In genomic region chr10:21846366-21846765, GRCm38 (mm10) we compare ENCODE assay signal across 22 mouse cellular contexts. TPM values are rescaled to one million over a fixed set of nuclear protein-coding genes. Genes with fewer than 3 reads are reported as not detected.
DNase-seq lines count a peak whose midpoint lies in the region; ATAC-seq and TF ChIP-seq lines count a peak whose summit lies in the region.
"Had no signal": no experiment of that assay in that cellular context is flagged by ENCODE, and none has a peak within 500 bp of the region (broad histone marks: within the 10 kb centered on the region; RNA-seq: fewer than 3 reads in every experiment).

No protein-coding gene starts in this region.

- 0 out of 2 replicates have a peak, but pooled peaks cover 5% of the 10 kb centered on the region for H3K4me1 ChIP-seq in heart, embryonic 12.5 days (replicated peaks)
- H3K4me1 ChIP-seq in E14TG2a.4 (replicated peaks; ENCODE audit: low read depth, low read length) = peaks cover 99% of the 10 kb centered on the region
- H3K4me1 ChIP-seq in ES-E14 (ENCODE audit: control insufficient read depth in 2 of 2, insufficient read depth in 2 of 2, low read length in 2 of 2, poor library complexity in 1 of 2) = peaks cover 22 to 39% of the 10 kb centered on the region in 2 experiments
- no peaks in the 10 kb centered on the region for H3K4me1 ChIP-seq in stomach, embryonic 15.5 days
- H3K4me1 ChIP-seq: forebrain, embryonic 12.5 days had no signal

- TF ChIP-seq CTCF in E14TG2a.4 (conservative IDR thresholded peaks at IDR 0.05; ENCODE audit: low read length) = 0 out of 2 replicates have a peak, but pooled peaks have one; percentile 4

- peak; percentile 75 for DNase-seq in heart, adult 11 months
- DNase-seq in ES-E14 (ENCODE audit: low read depth, low spot score) = no peak
- no peak for DNase-seq in cerebellum, adult 9-11 months
- DNase-seq: adrenal gland, postnatal 10 days; cerebellum, adult 11-12 months; cerebellum, adult 9-10 months; gastrocnemius, postnatal 10 days; heart, adult 2 months; heart, postnatal 4 days; kidney, adult 11 months had no signal

- no peaks in the 10 kb centered on the region for H3K36me3 ChIP-seq in heart, embryonic 12.5 days
- H3K36me3 ChIP-seq in E14TG2a.4 (ENCODE audit: insufficient read depth, low read length) (0 out of 2 replicates have a peak, but pooled peaks cover 7% of the 10 kb centered on the region), ES-E14 (ENCODE audit: control insufficient read depth, insufficient read depth, low read length, poor library complexity, severe bottlenecking) (no peaks in the 10 kb centered on the region)
- H3K36me3 ChIP-seq in stomach, embryonic 15.5 days = no peaks in the 10 kb centered on the region
- H3K36me3 ChIP-seq: forebrain, embryonic 12.5 days; heart, embryonic 13.5 days; hindbrain, embryonic 13.5 days had no signal

- WGBS in heart, embryonic 12.5 days = 90% methylated on average over 9 of the region's 9 CpGs
- WGBS in stomach, embryonic 15.5 days = 78% methylated on average over 9 of the region's 9 CpGs

- H3K27ac ChIP-seq in heart, embryonic 12.5 days (ENCODE audit: poor library complexity, severe bottlenecking) = no peak overlapping the region
- peak overlapping the region; percentile 87; the same call in 1 of the 2 replicates for H3K27ac ChIP-seq in ES-E14 (ENCODE audit: insufficient read depth, low read depth, low read length, poor library complexity, severe bottlenecking)
- peak overlapping the region; percentile 60; the same call in 1 of the 2 replicates for H3K27ac ChIP-seq in stomach, embryonic 15.5 days
- H3K27ac ChIP-seq: forebrain, embryonic 12.5 days; heart, adult 2 months; heart, embryonic 13.5 days; hindbrain, embryonic 13.5 days; hindbrain, postnatal 0 days had no signal

- H3K9ac ChIP-seq in heart, embryonic 12.5 days = no peak overlapping the region
- peak overlapping the region; percentile 44; the same call in 1 of the 2 replicates for H3K9ac ChIP-seq in ES-E14 (ENCODE audit: insufficient read depth, low read depth, low read length, poor library complexity, severe bottlenecking)
- no peak overlapping the region for H3K9ac ChIP-seq in stomach, embryonic 15.5 days
- H3K9ac ChIP-seq: forebrain, embryonic 12.5 days; heart, embryonic 13.5 days; hindbrain, embryonic 13.5 days had no signal

- no peak overlapping the region for H3K4me2 ChIP-seq in heart, embryonic 12.5 days
- no peak overlapping the region for H3K4me2 ChIP-seq in stomach, embryonic 15.5 days
- H3K4me2 ChIP-seq: forebrain, embryonic 12.5 days; heart, embryonic 13.5 days; hindbrain, embryonic 13.5 days had no signal

- no peaks in the 10 kb centered on the region for H3K27me3 ChIP-seq in heart, embryonic 12.5 days (replicated peaks)
- no peaks in the 10 kb centered on the region for H3K27me3 ChIP-seq in E14TG2a.4 (ENCODE audit: insufficient read depth, low read length)
- H3K27me3 ChIP-seq in stomach, embryonic 15.5 days (replicated peaks) = no peaks in the 10 kb centered on the region
- H3K27me3 ChIP-seq: CH12.LX; forebrain, embryonic 12.5 days; heart, embryonic 13.5 days; hindbrain, embryonic 13.5 days; Patski had no signal

- H3K9me3 ChIP-seq in heart, embryonic 12.5 days (replicated peaks) = no peaks in the 10 kb centered on the region
- no peaks in the 10 kb centered on the region for H3K9me3 ChIP-seq in E14TG2a.4 (ENCODE audit: low read length)
- no peaks in the 10 kb centered on the region for H3K9me3 ChIP-seq in ES-E14 (ENCODE audit: control insufficient read depth, insufficient read depth, low read depth, low read length)
- no peaks in the 10 kb centered on the region for H3K9me3 ChIP-seq in stomach, embryonic 15.5 days
- H3K9me3 ChIP-seq: forebrain, embryonic 12.5 days; heart, embryonic 13.5 days; hindbrain, embryonic 13.5 days had no signal

- no peak for ATAC-seq in heart, embryonic 12.5 days (ENCODE audit: insufficient number of reproducible peaks, low FRiP score)
- no peak for ATAC-seq in stomach, embryonic 15.5 days (ENCODE audit: insufficient read depth, low FRiP score, low read depth)
- ATAC-seq in activated CD4-positive, CD25-positive, alpha-beta regulatory T cell, adult 4 months = no peak
- ATAC-seq in erythroid progenitor cell, adult 5-6 weeks (replicated peaks; ENCODE audit: low FRiP score, poor library complexity, severe bottlenecking) = no peak
- ATAC-seq: forebrain, embryonic 16.5 days; hindbrain, postnatal 0 days; Patski had no signal

- in situ Hi-C loops in ES-E14 (cut with MboI; ENCODE audit: low sequenced_read_pairs in 2 of 2, unreplicated experiment in 2 of 2) = no loop called here

- no peak overlapping the region for H3K4me3 ChIP-seq in heart, embryonic 12.5 days
- peak overlapping the region; percentile 46; the same call in 1 of the 2 replicates for H3K4me3 ChIP-seq in E14TG2a.4 (replicated peaks; ENCODE audit: low read length)
- no peak overlapping the region for H3K4me3 ChIP-seq in ES-E14 (ENCODE audit: insufficient read depth in 1 of 2, low read depth in 1 of 2, low read length in 2 of 2, poor library complexity in 1 of 2, severe bottlenecking in 1 of 2)
- no peak overlapping the region for H3K4me3 ChIP-seq in stomach, embryonic 15.5 days (replicated peaks)
- H3K4me3 ChIP-seq: forebrain, embryonic 12.5 days; heart, adult 2 months; heart, embryonic 13.5 days; hindbrain, embryonic 13.5 days had no signal

TF ChIP-seq in ES-E14, 5 proteins besides CTCF, POLR2A, EP300 and RAD21:
- no peak for TF ChIP-seq ZC3H11A (IDR thresholded peaks at IDR 0.05; ENCODE audit: borderline replicate concordance, low read depth, low read length)
- TF ChIP-seq ZNF384 (IDR thresholded peaks at IDR 0.05; ENCODE audit: low read depth, low read length) = no peak
- TF ChIP-seq MAFK (IDR thresholded peaks at IDR 0.05; ENCODE audit: insufficient read depth, low read depth, low read length) = no peak
- TF ChIP-seq CHD2 (IDR thresholded peaks at IDR 0.05; ENCODE audit: low read depth, low read length) = no peak
- no peak for TF ChIP-seq HCFC1 (IDR thresholded peaks at IDR 0.05; ENCODE audit: borderline replicate concordance, insufficient read depth, low read length)

RNA-seq across cellular contexts. Expression of gene Sgk1, which starts 35.6 kb away (rescaled TPM):
- polyA plus RNA-seq in heart, embryonic 12.5 days (2016; fragmentation: Nextera tagmentation; extraction: Ambion mirVana) = 24.3 and 26.0 TPM in 2 replicates
- 217 and 263 TPM in 2 replicates for total RNA-seq in ES-E14 (2012; rRNA removed)
- 31.2 and 32.6 TPM in 2 replicates for polyA plus RNA-seq in stomach, embryonic 15.5 days (2015; fragmentation: Nextera tagmentation; extraction: Ambion mirVana)
- polyA plus RNA-seq in activated CD4-positive, CD25-positive, alpha-beta regulatory T cell, adult 4 months (2017; shearing (Covaris generic)) = 10 to 100 TPM; 34.8 to 57.5 TPM
- total RNA-seq in erythroid progenitor cell, adult 5-6 weeks (2015; ENCODE audit: low replicate concordance) = 2.5 and 7.2 TPM in 2 replicates
- total RNA-seq in erythroid progenitor cell, adult 5-6 weeks (2017; ENCODE audit: low replicate concordance) = 3.0 and 5.5 TPM in 2 replicates
